Mouse (Mus musculus) lung, adult 2 months (tissue): ENCODE measurements around the gene Sept8.

Experiments used
- CTCF ChIP-seq: fragments of 200-500 bp; IDR thresholded peaks from 2 replicates; pipeline ENCODE4 v1.5.1; 2011; ENCODE audit warnings: mild to moderate bottlenecking, low read length, control low read depth; ENCODE audit not compliant: insufficient read depth
- POLR2A ChIP-seq: fragments of 200-500 bp; IDR thresholded peaks from 2 replicates; pipeline ENCODE4 v1.6.1; 2011; ENCODE audit warnings: low read depth, mild to moderate bottlenecking, control low read depth, low read length, borderline replicate concordance; ENCODE audit errors: extremely low read depth

DNA sequence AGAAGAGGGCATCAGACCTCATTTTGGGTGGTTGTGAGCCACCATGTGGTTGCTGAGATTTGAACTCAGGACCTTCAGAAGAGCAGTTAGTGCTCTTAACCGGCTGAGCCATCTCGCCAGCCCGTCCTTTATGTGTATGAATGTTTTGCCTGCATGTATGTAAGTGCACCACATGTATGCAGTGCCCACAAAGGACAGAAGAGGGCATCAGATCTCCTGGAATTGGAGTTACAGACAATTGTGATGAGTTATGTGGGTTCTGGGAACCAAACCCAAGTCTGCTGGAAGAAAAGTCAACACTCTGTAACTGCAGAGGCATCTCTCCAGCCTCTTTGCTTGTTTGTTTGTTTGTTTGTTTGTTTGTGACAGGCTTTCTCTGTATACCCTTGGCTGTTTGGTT lies 61.5 kb downstream of the Sept8 start:
- TF ChIP-seq CTCF (no peak), POLR2A (no peak)
